Mouse (Mus musculus) heart, embryonic 12.5 days (tissue): Measurements from ENCODE around the gene Gm17428. TPM values are rescaled to one million over a fixed set of nuclear protein-coding genes. Genes with fewer than 3 reads are reported as not detected.

Source experiments
- microRNA counts: library from miRNA; unstranded; fragments of <30 nt; microRNA quantifications from one replicate; lab custom pipeline; 2017
- microRNA-seq: library from miRNA; unstranded; fragments of <30 nt; microRNA quantifications from one replicate; pipeline ENCODE4, GENCODE M21; 2017
- polyA plus RNA-seq: library from polyadenylated mRNA; unstranded; fragments of >200 nt; fragmentation: Nextera tagmentation; extraction: Ambion mirVana; gene quantifications from 2 replicates; pipeline ENCODE4 v1.2.1, GENCODE M21; 2016

The Gm17428 gene
- polyA plus RNA-seq, 1 experiment from 2014 or later = not detected

MicroRNAs within 50 kb of the gene (microRNA counts, 519-probe panel; counts per million panel counts)
- microRNA mmu-miR-208a (lab: Ali Mortazavi, UCI) = 8,294 counts per million, percentile 98 among the panel's probes with 10 or more counts
- 7,850 counts per million, percentile 95 among the panel's probes with 10 or more counts for microRNA mmu-miR-208b (lab: Ali Mortazavi, UCI)

Small RNA genes within 50 kb of the gene (microRNA-seq; reads per million reads assigned to microRNA genes)
- 12,164 reads per million, percentile 96 among the genes with 10 or more reads in this experiment for gene Mir208a
- gene Mir208b = 62,226 reads per million, percentile 99 among the genes with 10 or more reads in this experiment

Other genes with a start within 250 kb of the Gm17428 start
- gene Slc7a8, start 195.0 kb upstream of the Gm17428 start, polyA plus RNA-seq = 4.4 and 4.7 TPM in 2 replicates
- gene Rnf212b, start 162.8 kb upstream of the Gm17428 start, polyA plus RNA-seq = not detected in 2 replicates
- 7.4 and 10.4 TPM in 2 replicates for gene Homez, start 106.0 kb upstream of the Gm17428 start, polyA plus RNA-seq
- gene Ppp1r3e, start 99.4 kb upstream of the Gm17428 start, polyA plus RNA-seq = 0.62 and 0.79 TPM in 2 replicates
- gene Bcl2l2, start 93.6 kb upstream of the Gm17428 start, polyA plus RNA-seq = 2.3 and 2.4 TPM in 2 replicates
- not detected in 2 replicates for gene Gm20521, start 93.5 kb upstream of the Gm17428 start, polyA plus RNA-seq
- 96.3 and 101 TPM in 2 replicates for gene Pabpn1, start 84.4 kb upstream of the Gm17428 start, polyA plus RNA-seq
- gene Slc22a17, start 63.8 kb upstream of the Gm17428 start, polyA plus RNA-seq = 47.1 and 50.8 TPM in 2 replicates
- gene Efs, start 50.8 kb upstream of the Gm17428 start, polyA plus RNA-seq = 15.0 and 16.7 TPM in 2 replicates
- not detected in 2 replicates for gene Il25, start 44.2 kb upstream of the Gm17428 start, polyA plus RNA-seq
- 0.57 and 0.89 TPM in 2 replicates for gene Cmtm5, start 40.7 kb upstream of the Gm17428 start, polyA plus RNA-seq
- 2,737 and 2,858 TPM in 2 replicates for gene Myh6, start 10.0 kb upstream of the Gm17428 start, polyA plus RNA-seq
- gene Myh7, start 17.7 kb downstream of the Gm17428 start, polyA plus RNA-seq = 5,583 and 5,934 TPM in 2 replicates
- 55.7 and 60.8 TPM in 2 replicates for gene Ngdn, start 38.5 kb downstream of the Gm17428 start, polyA plus RNA-seq
- gene Zfhx2, start 115.4 kb downstream of the Gm17428 start, polyA plus RNA-seq = 4.4 and 4.5 TPM in 2 replicates
- gene Thtpa, start 117.9 kb downstream of the Gm17428 start, polyA plus RNA-seq = 14.3 and 14.8 TPM in 2 replicates
- 8.7 and 9.8 TPM in 2 replicates for gene Ap1g2, start 129.7 kb downstream of the Gm17428 start, polyA plus RNA-seq
- 0.09 and 0.18 TPM in 2 replicates for gene Jph4, start 140.0 kb downstream of the Gm17428 start, polyA plus RNA-seq
- gene Dhrs2, start 245.1 kb downstream of the Gm17428 start, polyA plus RNA-seq = not detected in 2 replicates